In the genomic region with DNA sequence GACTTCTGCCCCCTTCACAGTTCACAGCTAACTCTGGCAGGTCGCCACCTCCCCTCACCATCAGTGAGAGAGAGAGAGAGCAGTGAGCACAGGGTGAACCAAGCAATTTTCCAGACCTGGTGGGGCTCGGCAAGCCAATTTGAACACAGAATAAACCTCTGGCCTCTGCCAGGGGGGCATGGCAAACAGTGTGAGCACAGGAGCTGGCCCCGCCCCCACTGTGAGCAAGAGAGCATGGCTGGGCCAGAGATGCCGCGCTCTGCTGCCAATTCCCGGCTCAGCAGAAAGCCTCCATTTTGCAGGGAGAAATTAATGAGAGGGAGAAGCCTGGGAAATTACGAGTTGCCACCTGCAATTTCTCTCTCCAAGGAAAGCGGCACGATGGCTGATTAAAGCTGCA, we compare ENCODE assay signal across 10 mouse cellular contexts. TPM values are rescaled to one million over a fixed set of nuclear protein-coding genes. Genes with fewer than 3 reads are reported as not detected.
A peak's percentile ranks its signal among the peaks of the same experiment; 100 is the strongest.
DNase-seq lines count a peak whose midpoint lies in the region; ATAC-seq lines count a peak whose summit lies in the region.
"Had no signal": no experiment of that assay in that cellular context is flagged by ENCODE, and none has a peak within 500 bp of the region (broad histone marks: within the 10 kb centered on the region; RNA-seq: fewer than 3 reads in every experiment).

No protein-coding gene starts in this region.

- H3K27ac ChIP-seq in limb, embryonic 13.5 days, result peak overlapping the region; percentile 40; the same call in 1 of the 2 replicates
- H3K27ac ChIP-seq: heart, embryonic 10.5 days had no signal

- peak; percentile 70 to 79 for DNase-seq in kidney, postnatal 4 days
- no peak for DNase-seq in kidney, adult 18-20 months
- peak; percentile 35 for DNase-seq in ZHBTc4 (ENCODE audit: low read depth, low spot score)
- DNase-seq in cerebellum, postnatal 25 days, result peak; percentile 51 to 71
- DNase-seq in layer of hippocampus, adult 9-10 months (ENCODE audit: low spot score), result no peak
- DNase-seq in left cerebral cortex, postnatal 10 days (ENCODE audit: extremely low spot score in 1 of 2, low spot score in 2 of 2), result no peak
- no peak for DNase-seq in spleen, postnatal 36 days (ENCODE audit: low spot score in 2 of 2)

- peak; percentile 33; the same call in 1 of the 2 replicates for ATAC-seq in limb, embryonic 13.5 days (ENCODE audit: low FRiP score, low read depth)
- ATAC-seq: Patski had no signal

- WGBS in limb, embryonic 13.5 days, result 5% methylated on average over 9 of the region's 9 CpGs

- no peak overlapping the region for H3K4me3 ChIP-seq in limb, embryonic 13.5 days
- H3K4me3 ChIP-seq: heart, embryonic 10.5 days had no signal

- H3K36me3 ChIP-seq in limb, embryonic 13.5 days, result no peaks in the 10 kb centered on the region
- H3K36me3 ChIP-seq: heart, embryonic 10.5 days had no signal

- intact Hi-C loops in left cerebral cortex, postnatal 10 days (cut with DNase I), result no loop called here

- peaks cover 40% of the 10 kb centered on the region for H3K27me3 ChIP-seq in limb, embryonic 13.5 days

- H3K9ac ChIP-seq in limb, embryonic 13.5 days, result no peak overlapping the region

- H3K4me2 ChIP-seq in limb, embryonic 13.5 days (replicated peaks), result peak overlapping the region; percentile 23

- H3K9me3 ChIP-seq in limb, embryonic 13.5 days, result no peaks in the 10 kb centered on the region
- H3K9me3 ChIP-seq: heart, embryonic 10.5 days had no signal

- H3K4me1 ChIP-seq in limb, embryonic 13.5 days, result peaks cover 78% of the 10 kb centered on the region

RNA-seq across cellular contexts. Expression of gene Tcf20, which starts 58.1 kb away (rescaled TPM):
- 13.9 and 14.3 TPM in 2 replicates for polyA plus RNA-seq in limb, embryonic 13.5 days (2015; fragmentation: Nextera tagmentation; extraction: Ambion mirVana)
- 100 to 1,000 TPM; 123 to 128 TPM for total RNA-seq in left cerebral cortex, postnatal 10 days (2021)

Comparison
In these comparisons a context has a peak if more than half of its experiments do, and no peak if none do; other contexts are left out.
1. DNase-seq: peak in kidney, postnatal 4 days (2 of 2), ZHBTc4 (single experiment) and cerebellum, postnatal 25 days (2 of 2); none in kidney, adult 18-20 months (single experiment), layer of hippocampus, adult 9-10 months (single experiment), left cerebral cortex, postnatal 10 days (0 of 2) and spleen, postnatal 36 days (0 of 2).